Mouse (Mus musculus): ENCODE measurements around the gene Lsm8. TPM values are rescaled to one million over a fixed set of nuclear protein-coding genes. Genes with fewer than 3 reads are reported as not detected.
A peak's percentile ranks its signal among the peaks of the same experiment; 100 is the strongest.
"Not testable (repeated sequence)": the region's sequence is repeated elsewhere in the genome, so short reads cannot be mapped to it uniquely, and the experiment has no call there.

The Lsm8 gene
- 111 and 137 TPM in 2 replicates for polyA plus RNA-seq (2014; fragmentation: Nextera tagmentation; extraction: Ambion mirVana)

DNA sequence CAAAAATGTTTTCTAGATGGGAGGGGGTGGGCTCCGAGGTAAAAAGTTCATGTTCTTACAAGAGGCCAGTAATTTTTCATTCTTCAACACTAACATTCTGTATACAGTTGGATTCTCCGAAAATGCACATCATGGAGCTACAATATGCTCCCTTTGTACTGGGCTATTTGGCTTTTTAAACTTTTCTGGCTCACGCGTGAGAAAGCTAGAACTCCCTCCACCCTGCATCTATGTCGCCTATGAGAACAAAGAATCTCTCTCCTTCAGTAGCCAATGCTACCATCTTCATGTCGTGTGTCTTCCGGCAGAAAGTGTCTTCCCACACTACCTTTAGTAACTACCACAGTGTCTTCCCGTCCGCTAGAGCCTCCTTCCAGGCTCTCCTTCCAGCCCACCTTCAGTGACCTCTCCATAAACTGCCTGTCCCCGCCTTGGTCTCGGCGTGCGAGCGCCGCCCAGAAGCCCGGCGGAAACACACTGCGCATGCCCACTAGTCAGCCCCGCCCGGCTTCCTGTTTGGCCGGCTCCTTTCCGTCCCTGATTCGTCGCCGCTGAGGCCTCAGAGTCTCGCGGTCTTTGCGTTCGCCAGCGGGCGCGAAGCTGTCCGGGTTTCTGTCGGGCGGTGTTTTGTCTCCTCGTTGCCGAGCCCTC is at the start of gene Lsm8:
Gene Lsm8, plus strand, starts transcription at position 529 of the 651 bp plus-strand sequence.
- ATAC-seq (ENCODE audit: low FRiP score, low TSS enrichment) (peak; percentile 100), DNase-seq (peak; percentile 99)
- H3K9me3 ChIP-seq (ENCODE audit: control insufficient read depth, low read length): no peaks in the 10 kb centered on the region
- peaks cover 16% of the 10 kb centered on the region for H3K4me1 ChIP-seq (ENCODE audit: control insufficient read depth, insufficient read depth, low read length)
- H3K27ac ChIP-seq (replicated peaks; ENCODE audit: low read depth, low read length): peak within 1 kb of the TSS; percentile 95
- under 1% methylated on average over 37 of the region's 37 CpGs for WGBS
- H3K36me3 ChIP-seq (ENCODE audit: control insufficient read depth, insufficient read depth, low read length): peaks cover 18% of the 10 kb centered on the region
- no peaks in the 10 kb centered on the region for H3K27me3 ChIP-seq (ENCODE audit: control insufficient read depth, insufficient read depth, low read length)
- peak within 1 kb of the TSS; percentile 94 for H3K9ac ChIP-seq (replicated peaks; ENCODE audit: low read length)
- H3K4me3 ChIP-seq (replicated peaks; ENCODE audit: low read depth, low read length): peak within 1 kb of the TSS; percentile 75
- H3K4me2 ChIP-seq (ENCODE audit: low read length): peak within 1 kb of the TSS; percentile 66

DNA sequence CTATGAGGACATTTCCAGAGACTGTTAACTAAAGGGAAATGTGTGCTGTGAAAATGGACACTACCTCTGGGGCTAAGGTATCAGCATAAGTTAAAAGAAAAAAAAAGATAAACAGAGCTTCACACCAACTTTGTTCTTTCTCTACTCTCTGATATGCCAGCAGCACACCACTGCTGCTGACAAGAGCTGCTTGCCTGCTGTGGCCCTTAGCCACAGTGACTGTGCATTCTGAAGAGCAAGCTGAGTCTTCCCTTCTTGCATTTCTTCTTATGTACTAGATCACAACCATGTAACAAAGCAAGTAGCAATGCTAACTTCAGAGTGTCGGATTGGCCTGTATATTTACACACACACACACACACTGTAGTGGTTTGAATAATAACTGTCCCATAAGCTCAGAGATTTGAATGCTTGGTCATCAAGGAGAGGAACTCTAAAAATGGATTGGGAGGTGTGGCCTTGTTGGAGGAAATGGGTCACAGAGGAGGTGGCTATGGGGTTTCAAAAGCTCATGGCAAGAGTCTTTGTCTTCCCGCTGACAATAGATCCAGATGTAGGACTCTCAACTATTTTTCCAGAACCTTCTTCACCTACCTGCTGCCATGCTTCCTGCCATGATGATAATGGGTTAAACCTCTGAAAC is 47.4 kb upstream of the Lsm8 start:
- no peak overlapping the region for H3K4me2 ChIP-seq (ENCODE audit: low read length)
- peaks cover 4% of the 10 kb centered on the region; the same call in 1 of the 2 replicates for H3K4me1 ChIP-seq (ENCODE audit: control insufficient read depth, insufficient read depth, low read length)
- H3K36me3 ChIP-seq (ENCODE audit: control insufficient read depth, insufficient read depth, low read length): no peaks in the 10 kb centered on the region
- WGBS: 98% methylated on average over 2 of the region's 2 CpGs
- ATAC-seq (ENCODE audit: low FRiP score, low TSS enrichment) (no peak), DNase-seq (no peak)
- H3K9me3 ChIP-seq (ENCODE audit: control insufficient read depth, low read length): no peaks in the 10 kb centered on the region
- H3K9ac ChIP-seq (replicated peaks; ENCODE audit: low read length): no peak overlapping the region
- no peak overlapping the region for H3K4me3 ChIP-seq (replicated peaks; ENCODE audit: low read depth, low read length)
- no peaks in the 10 kb centered on the region for H3K27me3 ChIP-seq (ENCODE audit: control insufficient read depth, insufficient read depth, low read length)
- H3K27ac ChIP-seq (replicated peaks; ENCODE audit: low read depth, low read length): no peak overlapping the region

DNA sequence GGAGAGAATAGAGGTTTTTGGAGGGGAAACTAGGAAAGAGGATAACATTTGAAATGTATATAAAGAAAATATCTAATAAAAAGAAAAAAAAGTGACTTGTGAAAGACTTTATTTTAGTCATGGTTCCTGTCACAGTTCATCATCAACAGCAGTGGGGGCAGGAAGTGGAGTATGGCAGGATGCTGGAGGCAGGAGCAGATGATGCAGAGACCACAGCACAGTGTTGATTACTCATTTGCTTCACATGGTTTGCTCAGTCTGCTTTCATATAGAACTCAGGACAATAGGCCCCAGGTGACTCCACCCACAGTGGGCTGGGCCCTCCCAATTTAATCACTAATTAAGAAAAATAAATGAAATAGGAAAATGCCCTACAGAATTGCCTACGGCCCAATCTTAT is 35.8 kb upstream of the Lsm8 start:
- Histone ChIP-seq H3K27me3 (ENCODE audit: control insufficient read depth, insufficient read depth, low read length) (no peaks in the 10 kb centered on the region), H3K36me3 (ENCODE audit: control insufficient read depth, insufficient read depth, low read length) (no peaks in the 10 kb centered on the region), H3K4me2 (ENCODE audit: low read length) (no peak overlapping the region), H3K4me1 (ENCODE audit: control insufficient read depth, insufficient read depth, low read length) (no peaks in the 10 kb centered on the region), H3K27ac (replicated peaks; ENCODE audit: low read depth, low read length) (no peak overlapping the region), H3K9ac (replicated peaks; ENCODE audit: low read length) (no peak overlapping the region), H3K9me3 (ENCODE audit: control insufficient read depth, low read length) (no peaks in the 10 kb centered on the region), H3K4me3 (replicated peaks; ENCODE audit: low read depth, low read length) (no peak overlapping the region)
- DNase-seq (no peak), ATAC-seq (ENCODE audit: low FRiP score, low TSS enrichment) (no peak)
- 90% methylated on average over 1 of the region's 1 CpGs for WGBS

DNA sequence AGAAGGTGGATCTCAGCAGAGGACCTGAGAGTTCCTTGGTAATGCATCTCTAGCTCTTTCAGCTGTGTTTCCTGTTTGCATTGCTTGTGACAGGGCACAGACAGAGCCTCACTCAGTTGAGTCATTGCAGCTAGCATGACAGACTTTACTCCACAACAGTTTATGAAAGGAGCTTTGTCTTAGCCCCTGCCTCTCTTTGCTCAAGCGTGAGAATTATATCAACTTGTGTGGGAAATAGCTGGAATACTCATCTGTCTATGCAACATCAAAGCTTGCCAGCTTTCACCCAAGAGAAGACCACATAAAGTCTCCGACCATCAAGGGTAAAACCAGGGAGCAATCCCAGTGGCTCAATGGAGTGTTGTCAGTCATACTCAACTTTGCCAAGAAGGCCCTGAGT is 32.8 kb upstream of the Lsm8 start:
- Histone ChIP-seq H3K27ac (replicated peaks; ENCODE audit: low read depth, low read length) (no peak overlapping the region), H3K4me3 (replicated peaks; ENCODE audit: low read depth, low read length) (no peak overlapping the region), H3K4me1 (ENCODE audit: control insufficient read depth, insufficient read depth, low read length) (no peaks in the 10 kb centered on the region), H3K36me3 (ENCODE audit: control insufficient read depth, insufficient read depth, low read length) (no peaks in the 10 kb centered on the region), H3K9ac (replicated peaks; ENCODE audit: low read length) (no peak overlapping the region), H3K4me2 (ENCODE audit: low read length) (no peak overlapping the region), H3K9me3 (ENCODE audit: control insufficient read depth, low read length) (no peaks in the 10 kb centered on the region), H3K27me3 (ENCODE audit: control insufficient read depth, insufficient read depth, low read length) (no peaks in the 10 kb centered on the region)
- WGBS: 86% methylated on average over 2 of the region's 2 CpGs
- ATAC-seq (ENCODE audit: low FRiP score, low TSS enrichment) (no peak), DNase-seq (no peak)

DNA sequence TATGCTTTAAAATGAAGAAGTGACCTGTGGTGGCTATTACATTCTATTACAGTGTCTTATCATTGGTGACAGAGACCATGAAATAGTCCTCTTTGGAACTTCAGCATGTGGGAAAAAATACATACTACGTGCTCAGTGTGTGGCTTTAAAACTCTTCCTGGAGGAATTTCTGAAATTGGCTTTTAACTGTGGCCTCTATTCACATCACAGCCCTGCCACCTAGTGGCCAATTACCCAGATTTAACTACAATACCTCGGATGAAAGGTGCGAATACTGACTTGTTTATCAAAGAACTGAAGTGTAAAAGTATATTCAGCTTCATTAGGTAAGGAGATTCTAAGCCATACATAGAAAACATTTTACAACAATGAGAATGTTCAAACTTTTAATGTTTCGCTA is 29.0 kb upstream of the Lsm8 start:
- Histone ChIP-seq H3K9ac (replicated peaks; ENCODE audit: low read length) (no peak overlapping the region), H3K27ac (replicated peaks; ENCODE audit: low read depth, low read length) (no peak overlapping the region), H3K36me3 (ENCODE audit: control insufficient read depth, insufficient read depth, low read length) (no peaks in the 10 kb centered on the region), H3K4me2 (ENCODE audit: low read length) (no peak overlapping the region), H3K4me1 (ENCODE audit: control insufficient read depth, insufficient read depth, low read length) (no peaks in the 10 kb centered on the region), H3K4me3 (replicated peaks; ENCODE audit: low read depth, low read length) (no peak overlapping the region), H3K9me3 (ENCODE audit: control insufficient read depth, low read length) (no peaks in the 10 kb centered on the region), H3K27me3 (ENCODE audit: control insufficient read depth, insufficient read depth, low read length) (no peaks in the 10 kb centered on the region)
- WGBS: 12% methylated on average over 4 of the region's 4 CpGs
- DNase-seq: peak; percentile 87
- ATAC-seq (ENCODE audit: low FRiP score, low TSS enrichment): peak; percentile 34; the same call in 1 of the 2 replicates

DNA sequence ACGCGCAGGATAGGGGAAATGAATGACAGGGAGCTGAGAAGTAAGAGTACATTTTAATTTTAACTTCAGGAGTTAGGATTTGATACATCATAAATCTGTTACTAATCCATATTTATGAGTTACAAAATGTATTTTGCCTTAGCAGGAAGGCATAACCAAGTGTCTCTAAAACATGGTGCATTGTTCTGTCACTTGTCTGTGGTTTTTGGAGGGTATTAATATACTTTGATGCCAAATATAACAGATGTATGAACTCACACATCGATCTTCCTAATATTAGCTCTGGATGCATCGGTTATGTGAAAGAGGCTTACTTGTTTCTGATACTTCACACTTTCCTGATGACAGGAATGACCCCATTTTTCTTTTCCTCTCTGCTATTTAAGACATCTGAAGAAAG is 28.1 kb upstream of the Lsm8 start:
- 75% methylated on average over 4 of the region's 4 CpGs for WGBS
- Histone ChIP-seq H3K36me3 (ENCODE audit: control insufficient read depth, insufficient read depth, low read length) (no peaks in the 10 kb centered on the region), H3K9ac (replicated peaks; ENCODE audit: low read length) (no peak overlapping the region), H3K9me3 (ENCODE audit: control insufficient read depth, low read length) (no peaks in the 10 kb centered on the region), H3K4me2 (ENCODE audit: low read length) (no peak overlapping the region), H3K4me1 (ENCODE audit: control insufficient read depth, insufficient read depth, low read length) (no peaks in the 10 kb centered on the region), H3K27me3 (ENCODE audit: control insufficient read depth, insufficient read depth, low read length) (no peaks in the 10 kb centered on the region), H3K27ac (replicated peaks; ENCODE audit: low read depth, low read length) (no peak overlapping the region), H3K4me3 (replicated peaks; ENCODE audit: low read depth, low read length) (no peak overlapping the region)
- no peak for ATAC-seq (ENCODE audit: low FRiP score, low TSS enrichment)
- DNase-seq: no peak

DNA sequence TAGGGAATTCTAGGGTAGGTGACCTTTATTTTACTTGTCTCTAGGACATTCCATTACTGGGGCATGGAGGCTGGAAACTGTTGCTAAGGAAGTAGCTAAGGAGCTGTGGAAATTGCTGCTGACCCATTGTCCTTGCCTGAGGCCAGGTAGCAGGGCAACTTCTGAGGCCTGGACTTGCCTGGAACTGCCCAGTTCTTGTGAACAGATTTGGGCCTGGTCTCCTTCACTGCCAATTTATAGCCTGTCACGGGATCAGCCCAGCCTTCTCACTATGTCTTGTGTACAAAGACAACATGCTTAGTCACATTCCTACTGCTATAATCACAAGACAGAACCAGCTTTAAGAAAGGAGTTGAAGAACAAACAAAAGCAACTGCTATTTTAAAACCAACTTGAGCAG is 25.6 kb upstream of the Lsm8 start:
- no peak for DNase-seq
- WGBS: 89% methylated on average over 1 of the region's 1 CpGs
- Histone ChIP-seq H3K9me3 (ENCODE audit: control insufficient read depth, low read length) (no peaks in the 10 kb centered on the region), H3K4me1 (ENCODE audit: control insufficient read depth, insufficient read depth, low read length) (no peaks in the 10 kb centered on the region), H3K36me3 (ENCODE audit: control insufficient read depth, insufficient read depth, low read length) (no peaks in the 10 kb centered on the region), H3K4me3 (replicated peaks; ENCODE audit: low read depth, low read length) (no peak overlapping the region), H3K4me2 (ENCODE audit: low read length) (no peak overlapping the region), H3K27ac (replicated peaks; ENCODE audit: low read depth, low read length) (no peak overlapping the region), H3K9ac (replicated peaks; ENCODE audit: low read length) (no peak overlapping the region), H3K27me3 (ENCODE audit: control insufficient read depth, insufficient read depth, low read length) (no peaks in the 10 kb centered on the region)
- no peak for ATAC-seq (ENCODE audit: low FRiP score, low TSS enrichment)

DNA sequence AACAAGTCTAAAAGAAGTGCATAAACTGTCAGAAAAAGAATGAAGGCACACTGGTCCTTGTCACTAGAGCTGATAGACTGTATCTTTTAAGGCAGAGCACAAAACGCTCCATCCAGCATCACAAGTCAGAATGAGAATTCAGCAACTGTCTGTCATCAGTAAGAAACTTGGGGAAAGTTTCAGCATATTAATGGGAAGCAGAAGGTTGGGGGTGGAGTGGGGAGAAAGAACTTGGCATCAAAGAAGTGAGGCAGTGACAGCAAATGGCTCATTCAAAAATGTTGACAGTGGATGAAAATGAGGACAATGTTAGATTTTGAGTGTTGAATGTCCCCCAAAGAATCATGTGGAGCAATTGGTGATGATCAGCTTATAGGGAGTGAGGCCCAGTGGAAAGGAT is 15.4 kb upstream of the Lsm8 start:
- no peak for DNase-seq
- WGBS: 84% methylated on average over 1 of the region's 1 CpGs
- H3K4me2 ChIP-seq (ENCODE audit: low read length): no peak overlapping the region

DNA sequence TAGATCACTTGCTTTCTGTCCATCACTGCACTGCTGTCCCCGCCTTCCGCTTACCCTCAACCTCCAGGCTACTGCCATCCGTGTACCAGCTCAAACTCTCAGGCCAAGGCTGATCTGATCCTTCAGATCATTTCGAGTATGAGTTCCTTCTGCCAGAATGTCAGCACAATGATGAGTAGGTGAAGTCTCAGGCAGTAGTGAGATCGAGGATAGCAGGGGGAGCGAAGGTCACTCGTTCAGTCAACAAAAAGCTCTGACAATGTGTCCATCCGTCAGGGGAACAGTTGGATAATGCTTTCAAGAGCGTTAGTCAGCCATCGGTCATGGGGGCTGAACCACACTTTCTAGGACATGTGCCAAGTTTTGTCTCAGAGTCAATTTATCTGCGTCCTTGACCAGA is 3.9 kb upstream of the Lsm8 start:
- not testable (repeated sequence) for H3K27ac ChIP-seq (replicated peaks; ENCODE audit: low read depth, low read length); H3K4me1 ChIP-seq (ENCODE audit: control insufficient read depth, insufficient read depth, low read length); ATAC-seq (ENCODE audit: low FRiP score, low TSS enrichment); H3K27me3 ChIP-seq (ENCODE audit: control insufficient read depth, insufficient read depth, low read length); H3K4me2 ChIP-seq (ENCODE audit: low read length); DNase-seq; H3K4me3 ChIP-seq (replicated peaks; ENCODE audit: low read depth, low read length); H3K9me3 ChIP-seq (ENCODE audit: control insufficient read depth, low read length); H3K36me3 ChIP-seq (ENCODE audit: control insufficient read depth, insufficient read depth, low read length); H3K9ac ChIP-seq (replicated peaks; ENCODE audit: low read length)
- no CpG with 5 or more reads among the region's 11 CpGs for WGBS

More for the DNA sequence above, 15.4 kb upstream of the Lsm8 start:
- Histone ChIP-seq H3K4me3 (replicated peaks; ENCODE audit: low read depth, low read length) (no peak overlapping the region), H3K9me3 (ENCODE audit: control insufficient read depth, low read length) (no peaks in the 10 kb centered on the region), H3K27ac (replicated peaks; ENCODE audit: low read depth, low read length) (no peak overlapping the region), H3K27me3 (ENCODE audit: control insufficient read depth, insufficient read depth, low read length) (no peaks in the 10 kb centered on the region), H3K4me1 (ENCODE audit: control insufficient read depth, insufficient read depth, low read length) (no peaks in the 10 kb centered on the region), H3K36me3 (ENCODE audit: control insufficient read depth, insufficient read depth, low read length) (no peaks in the 10 kb centered on the region), H3K9ac (replicated peaks; ENCODE audit: low read length) (no peak overlapping the region)
- ATAC-seq (ENCODE audit: low FRiP score, low TSS enrichment): no peak

Data from midbrain, embryonic 14.5 days (tissue).